Mouse (Mus musculus) CH12.LX (cell line): ENCODE measurements at regions not wholly inside any gene's neighbourhood (a gene's known extent, or its start where the extent isn't known, plus 50 kb on each side); places are given as distances from the start of the nearest gene placed in this dataset.

ENCODE experiments used
- DNase-seq: peaks from one replicate; pipeline ENCODE4 v3.0.0-alpha.2; 2013; ENCODE audit errors: extremely low read depth
- H3K27ac ChIP-seq: 2 replicates; pipeline ENCODE4 v1.5.1; 2012; ENCODE audit warnings: low read depth, mild to moderate bottlenecking, control low read depth, moderate library complexity; ENCODE audit not compliant: insufficient read depth
- H3K27me3 ChIP-seq: replicated peaks from 2 replicates; pipeline ENCODE3; 2012; ENCODE audit warnings: inconsistent platforms
- H3K36me3 ChIP-seq, 2 experiments: replicated peaks in 1 of 2; 2 replicates each; pipeline versions ENCODE3 to v1.6.1; 2012; ENCODE audit warnings: inconsistent platforms in 1 of 2, low read length in 1 of 2, mild to moderate bottlenecking in 1 of 2, mixed read lengths in 1 of 2, moderate library complexity in 1 of 2; ENCODE audit not compliant: control insufficient read depth in 1 of 2, insufficient read depth in 1 of 2
- H3K4me1 ChIP-seq, 2 experiments: 2 replicates each; pipeline ENCODE4 v1.6.1; 2012; ENCODE audit warnings: inconsistent platforms in 1 of 2, moderate library complexity in 1 of 2; ENCODE audit not compliant: insufficient read depth in 2 of 2, control insufficient read depth in 1 of 2
- H3K4me2 ChIP-seq: 2 replicates; pipeline ENCODE4 v1.6.1; 2012; ENCODE audit warnings: low read depth, mild to moderate bottlenecking, control low read depth; ENCODE audit not compliant: poor library complexity, insufficient read depth, severe bottlenecking
- H3K4me3 ChIP-seq, 3 experiments: fragments of 150-350 bp in 1 of 3; sonication (generic) in 1 of 3; replicated peaks in 1 of 3; 2 replicates each; pipeline versions ENCODE3 to v1.5.1; 2011 to 2012; ENCODE audit warnings: low read depth in 2 of 3, low read length in 2 of 3, mild to moderate bottlenecking in 2 of 3, moderate library complexity in 2 of 3, control low read depth in 1 of 3, improper control_type of control experiment in 1 of 3, inconsistent platforms in 1 of 3, mixed read lengths in 1 of 3; ENCODE audit not compliant: poor library complexity in 1 of 3
- H3K79me2 ChIP-seq: replicated peaks from 2 replicates; pipeline ENCODE4 v1.6.1; 2012; ENCODE audit warnings: mild to moderate bottlenecking, moderate library complexity; ENCODE audit not compliant: control insufficient read depth, poor library complexity, insufficient read depth, severe bottlenecking; ENCODE audit errors: extremely low read depth
- H3K9ac ChIP-seq: 2 replicates; pipeline ENCODE4 v1.6.1; 2012; ENCODE audit warnings: low read depth, mild to moderate bottlenecking, control low read depth, moderate library complexity; ENCODE audit not compliant: insufficient read depth
- H3K9me3 ChIP-seq: replicated peaks from 2 replicates; pipeline ENCODE3; 2012; ENCODE audit warnings: low read length, inconsistent platforms, mixed read lengths
- BHLHE40 ChIP-seq: IDR thresholded peaks from 2 replicates; pipeline ENCODE4 v1.6.1; 2011; ENCODE audit warnings: mild to moderate bottlenecking, low read depth, low read length, improper control_type of control experiment
- CHD1 ChIP-seq: IDR thresholded peaks from 2 replicates; pipeline ENCODE4 v1.6.1; 2012; ENCODE audit warnings: low read depth, low read length, improper control_type of control experiment, inconsistent platforms
- E2F4 ChIP-seq: IDR thresholded peaks from 2 replicates; pipeline ENCODE4 v1.6.1; 2011; ENCODE audit warnings: low read depth, low read length, improper control_type of control experiment; ENCODE audit not compliant: insufficient replicate concordance
- ELF1 ChIP-seq: IDR thresholded peaks from 2 replicates; pipeline ENCODE4 v1.6.1; 2014; ENCODE audit warnings: low read depth, mild to moderate bottlenecking, inconsistent platforms, low read length, improper control_type of control experiment
- EP300 ChIP-seq: IDR thresholded peaks from 2 replicates; pipeline ENCODE4 v1.6.1; 2011; ENCODE audit warnings: low read length, improper control_type of control experiment
- ETS1 ChIP-seq: conservative IDR thresholded peaks from 2 replicates; pipeline ENCODE4 v1.6.1; 2012; ENCODE audit warnings: low read depth, mild to moderate bottlenecking, inconsistent platforms, low read length, improper control_type of control experiment, moderate library complexity
- GABPA ChIP-seq: IDR thresholded peaks from 2 replicates; pipeline ENCODE4 v1.6.1; 2012; ENCODE audit warnings: low read depth, low read length, improper control_type of control experiment, inconsistent platforms; ENCODE audit not compliant: insufficient replicate concordance
- HCFC1 ChIP-seq: IDR thresholded peaks from 2 replicates; pipeline ENCODE4 v1.6.1; 2012; ENCODE audit warnings: low read depth, mild to moderate bottlenecking, inconsistent platforms, low read length, improper control_type of control experiment
- JUN ChIP-seq: IDR thresholded peaks from 2 replicates; pipeline ENCODE4 v1.6.1; 2011; ENCODE audit warnings: low read depth, mild to moderate bottlenecking, low read length, improper control_type of control experiment, moderate library complexity; ENCODE audit not compliant: insufficient read depth
- JUND ChIP-seq: conservative IDR thresholded peaks from 2 replicates; pipeline ENCODE4 v1.6.1; 2011; ENCODE audit warnings: low read depth, low read length, improper control_type of control experiment
- KAT2A ChIP-seq: IDR thresholded peaks from 2 replicates; pipeline ENCODE4 v1.6.1; 2012; ENCODE audit warnings: low read length, improper control_type of control experiment, inconsistent platforms; ENCODE audit not compliant: insufficient replicate concordance
- MAX ChIP-seq: IDR thresholded peaks from 2 replicates; pipeline ENCODE4 v1.6.1; 2011; ENCODE audit warnings: low read length, improper control_type of control experiment
- MAZ ChIP-seq: IDR thresholded peaks from 2 replicates; pipeline ENCODE4 v1.6.1; 2012; ENCODE audit warnings: low read depth, mild to moderate bottlenecking, inconsistent platforms, low read length, improper control_type of control experiment, moderate library complexity
- MEF2A ChIP-seq: IDR thresholded peaks from 2 replicates; pipeline ENCODE4 v1.6.1; 2014; ENCODE audit warnings: low read depth, mild to moderate bottlenecking, inconsistent platforms, low read length, improper control_type of control experiment, borderline replicate concordance
- MYC ChIP-seq: IDR thresholded peaks from 2 replicates; pipeline ENCODE4 v1.6.1; 2011; ENCODE audit warnings: low read depth, mild to moderate bottlenecking, improper control_type of control experiment, low read length
- NELFE ChIP-seq: IDR thresholded peaks from 2 replicates; pipeline ENCODE4 v1.6.1; 2011; ENCODE audit warnings: low read depth, low read length, improper control_type of control experiment
- NRF1 ChIP-seq: IDR thresholded peaks from 2 replicates; pipeline ENCODE4 v1.6.1; 2014; ENCODE audit warnings: low read depth, mild to moderate bottlenecking, inconsistent platforms, low read length, improper control_type of control experiment, moderate library complexity
- PAX5 ChIP-seq: IDR thresholded peaks from 2 replicates; pipeline ENCODE4 v1.6.1; 2012; ENCODE audit warnings: low read length, inconsistent platforms, mixed read lengths
- POLR2A ChIP-seq: IDR thresholded peaks from 2 replicates; pipeline ENCODE4 v1.6.1; 2011; ENCODE audit warnings: low read depth, mild to moderate bottlenecking, improper control_type of control experiment, low read length
- POLR2AphosphoS2 ChIP-seq: IDR thresholded peaks from 2 replicates; pipeline ENCODE4 v1.6.1; 2011; ENCODE audit warnings: low read depth, low read length, improper control_type of control experiment
- RAD21 ChIP-seq: IDR thresholded peaks from 2 replicates; pipeline ENCODE4 v1.6.1; 2011; ENCODE audit warnings: low read depth, mild to moderate bottlenecking, low read length, improper control_type of control experiment, moderate library complexity
- SIN3A ChIP-seq: IDR thresholded peaks from 2 replicates; pipeline ENCODE4 v1.6.1; 2012; ENCODE audit warnings: low read length, improper control_type of control experiment, inconsistent platforms
- TBP ChIP-seq: conservative IDR thresholded peaks from 2 replicates; pipeline ENCODE4 v1.6.1; 2011; ENCODE audit warnings: low read depth, low read length, improper control_type of control experiment
- TCF12 ChIP-seq: IDR thresholded peaks from 2 replicates; pipeline ENCODE4 v1.6.1; 2014; ENCODE audit warnings: low read depth, mild to moderate bottlenecking, inconsistent platforms, low read length, improper control_type of control experiment
- UBTF ChIP-seq: IDR thresholded peaks from 2 replicates; pipeline ENCODE4 v1.6.1; 2012; ENCODE audit warnings: low read depth, mild to moderate bottlenecking, inconsistent platforms, low read length, improper control_type of control experiment, moderate library complexity
- ZKSCAN1 ChIP-seq: IDR thresholded peaks from 2 replicates; pipeline ENCODE4 v1.6.1; 2012; ENCODE audit warnings: low read depth, inconsistent platforms, low read length, improper control_type of control experiment, borderline replicate concordance
- ZMIZ1 ChIP-seq: IDR thresholded peaks from 2 replicates; pipeline ENCODE4 v1.6.1; 2012; ENCODE audit warnings: low read depth, mild to moderate bottlenecking, inconsistent platforms, low read length, improper control_type of control experiment
- dilution Hi-C: fragments of 300-500 bp; cut with MboI; formaldehyde crosslinking; loops from 2 replicates; pipeline ENCODE4 v1.14.3; 2020; ENCODE audit warnings: low sequenced_read_pairs; ENCODE audit not compliant: extremely low pct_unique_long_range_greater_than_20kb, extremely low pct_ligation_motif_present
- in situ Hi-C: fragments of 300-500 bp; cut with MboI; formaldehyde crosslinking; loops from 3 replicates; pipeline ENCODE4 v1.14.3; 2019; ENCODE audit warnings: low sequenced_read_pairs, low pct_ligation_motif_present, low pct_unique_long_range_greater_than_20kb, mixed read lengths

GRCm38 (mm10) chr15:60475086-60475485 lies 378.5 kb downstream of the Fam84b start:
- dilution Hi-C loops, result no loop called here
- no peak for TF ChIP-seq EP300
- TF ChIP-seq UBTF, result no peak
- TF ChIP-seq ZKSCAN1, result no peak
- no peak for TF ChIP-seq GABPA
- no peak for TF ChIP-seq MAZ
- no peak for TF ChIP-seq JUN
- no peak for TF ChIP-seq NELFE
- no peak for TF ChIP-seq MEF2A
- no peak for TF ChIP-seq ELF1
- TF ChIP-seq TCF12, result no peak
- TF ChIP-seq CHD1, result no peak
- no peak for TF ChIP-seq RAD21
- no peak for TF ChIP-seq ETS1
- TF ChIP-seq SIN3A, result no peak
- no peak for TF ChIP-seq POLR2AphosphoS2
- TF ChIP-seq POLR2A, result no peak
- no peak for TF ChIP-seq MAX
- TF ChIP-seq HCFC1, result no peak
- no peak for TF ChIP-seq BHLHE40
- TF ChIP-seq MYC, result no peak
- no peak for DNase-seq
- Histone ChIP-seq H3K27me3 (no peaks in the 10 kb centered on the region), H3K9me3 (no peaks in the 10 kb centered on the region), H3K4me2 (no peak overlapping the region), H3K79me2 (no peaks in the 10 kb centered on the region), H3K36me3 (no peaks in the 10 kb centered on the region), H3K4me3 (no peak overlapping the region), H3K9ac (no peak overlapping the region), H3K27ac (no peak overlapping the region), H3K4me1 (no peaks in the 10 kb centered on the region)
- in situ Hi-C loops, result no loop called here

GRCm38 (mm10) chr15:60431916-60432315 lies 415.5 kb upstream of the 4933412E24Rik start:
- Histone ChIP-seq H3K27me3 (no peaks in the 10 kb centered on the region), H3K9me3 (no peaks in the 10 kb centered on the region), H3K9ac (no peak overlapping the region), H3K4me3 (no peak overlapping the region), H3K36me3 (no peaks in the 10 kb centered on the region), H3K27ac (no peak overlapping the region; the same call in 1 of the 2 replicates), H3K4me1 (no peaks in the 10 kb centered on the region), H3K4me2 (no peak overlapping the region), H3K79me2 (no peaks in the 10 kb centered on the region)
- TF ChIP-seq KAT2A, result no peak
- no peak for TF ChIP-seq TBP
- no peak for TF ChIP-seq JUN
- no peak for TF ChIP-seq ZMIZ1
- no peak for TF ChIP-seq PAX5
- no peak for TF ChIP-seq JUND
- no peak for TF ChIP-seq E2F4
- no peak for TF ChIP-seq TCF12
- TF ChIP-seq NRF1, result no peak
- TF ChIP-seq SIN3A, result no peak
- dilution Hi-C loops (no loop called here), in situ Hi-C loops (no loop called here)
- DNase-seq, result no peak
